Mouse (Mus musculus): ENCODE measurements at regions not wholly inside any gene's neighbourhood (a gene's known extent, or its start where the extent isn't known, plus 50 kb on each side); places are given as distances from the start of the nearest gene placed in this dataset.

- 51% methylated on average over 10 of the region's 10 CpGs for WGBS (ENCODE audit: insufficient replicate concordance)
- Histone ChIP-seq H3K4me3 (replicated peaks) (no peak overlapping the region), H3K9me3 (replicated peaks) (no peaks in the 10 kb centered on the region), H3K27me3 (no peaks in the 10 kb centered on the region), H3K27ac (no peak overlapping the region), H3K36me3 (no peaks in the 10 kb centered on the region), H3K4me1 (replicated peaks) (no peaks in the 10 kb centered on the region), H3K9ac (no peak overlapping the region), H3K4me2 (no peak overlapping the region)
- DNase-seq (no peak), ATAC-seq (ENCODE audit: low read depth) (no peak)
Observed at GRCm38 (mm10) chr9:101546213-101546832, 294.7 kb upstream of the Ppp2r3a start.

- ATAC-seq (ENCODE audit: low read depth), result no peak
Observed at GRCm38 (mm10) chr9:101518137-101518536, 266.5 kb upstream of the Ppp2r3a start.

GRCm38 (mm10) chr9:101510807-101511206 lies 259.2 kb upstream of the Ppp2r3a start:
- Histone ChIP-seq H3K27me3 (no peaks in the 10 kb centered on the region), H3K4me3 (replicated peaks) (no peak overlapping the region), H3K9ac (no peak overlapping the region), H3K4me1 (replicated peaks) (no peaks in the 10 kb centered on the region), H3K9me3 (replicated peaks) (no peaks in the 10 kb centered on the region), H3K27ac (no peak overlapping the region), H3K4me2 (no peak overlapping the region), H3K36me3 (no peaks in the 10 kb centered on the region)
- 59% methylated on average over 3 of the region's 3 CpGs for WGBS (ENCODE audit: insufficient replicate concordance)
- no peak for DNase-seq
- ATAC-seq (ENCODE audit: low read depth), result no peak

More at GRCm38 (mm10) chr9:101518137-101518536, 266.5 kb upstream of the Ppp2r3a start:
- no peaks in the 10 kb centered on the region for H3K27me3 ChIP-seq
- H3K4me1 ChIP-seq (replicated peaks), result no peaks in the 10 kb centered on the region
- WGBS (ENCODE audit: insufficient replicate concordance), result 55% methylated on average over 7 of the region's 7 CpGs
- no peak overlapping the region for H3K4me2 ChIP-seq
- H3K36me3 ChIP-seq, result no peaks in the 10 kb centered on the region
- no peak for DNase-seq
- no peak overlapping the region for H3K9ac ChIP-seq
- H3K9me3 ChIP-seq (replicated peaks), result no peaks in the 10 kb centered on the region
- H3K27ac ChIP-seq, result no peak overlapping the region
- H3K4me3 ChIP-seq (replicated peaks), result no peak overlapping the region

GRCm38 (mm10) chr9:101509196-101509595 lies 257.6 kb upstream of the Ppp2r3a start:
- 64% methylated on average over 9 of the region's 9 CpGs for WGBS (ENCODE audit: insufficient replicate concordance)
- ATAC-seq (ENCODE audit: low read depth), result no peak
- H3K4me3 ChIP-seq (replicated peaks), result no peak overlapping the region

GRCm38 (mm10) chr9:101507023-101507690 lies 255.6 kb upstream of the Ppp2r3a start:
- Histone ChIP-seq H3K36me3 (no peaks in the 10 kb centered on the region), H3K27me3 (no peaks in the 10 kb centered on the region), H3K9ac (no peak overlapping the region), H3K4me3 (replicated peaks) (no peak overlapping the region), H3K27ac (no peak overlapping the region), H3K9me3 (replicated peaks) (no peaks in the 10 kb centered on the region), H3K4me1 (replicated peaks) (no peaks in the 10 kb centered on the region), H3K4me2 (no peak overlapping the region)
- ATAC-seq (ENCODE audit: low read depth) (no peak), DNase-seq (no peak)
- 62% methylated on average over 6 of the region's 6 CpGs for WGBS (ENCODE audit: insufficient replicate concordance)

More at GRCm38 (mm10) chr9:101509196-101509595, 257.6 kb upstream of the Ppp2r3a start:
- H3K27ac ChIP-seq, result no peak overlapping the region
- no peaks in the 10 kb centered on the region for H3K36me3 ChIP-seq
- no peak overlapping the region for H3K9ac ChIP-seq
- no peak overlapping the region for H3K4me2 ChIP-seq
- no peaks in the 10 kb centered on the region for H3K27me3 ChIP-seq
- no peaks in the 10 kb centered on the region for H3K9me3 ChIP-seq (replicated peaks)
- H3K4me1 ChIP-seq (replicated peaks), result no peaks in the 10 kb centered on the region
- no peak for DNase-seq

- 42% methylated on average over 16 of the region's 16 CpGs for WGBS (ENCODE audit: insufficient replicate concordance)
- H3K4me3 ChIP-seq (replicated peaks), result no peak overlapping the region
- H3K27me3 ChIP-seq, result no peaks in the 10 kb centered on the region
- DNase-seq (no peak), ATAC-seq (ENCODE audit: low read depth) (peak; percentile 55; the same call in 1 of the 2 replicates)
- H3K9ac ChIP-seq, result no peak overlapping the region
- no peaks in the 10 kb centered on the region for H3K9me3 ChIP-seq (replicated peaks)
- no peak overlapping the region for H3K27ac ChIP-seq
- no peaks in the 10 kb centered on the region for H3K4me1 ChIP-seq (replicated peaks)
- H3K4me2 ChIP-seq, result no peak overlapping the region
- H3K36me3 ChIP-seq, result no peaks in the 10 kb centered on the region
Observed at GRCm38 (mm10) chr9:101501706-101502465, 250.3 kb upstream of the Ppp2r3a start.

- no peak overlapping the region for H3K9ac ChIP-seq
- WGBS (ENCODE audit: insufficient replicate concordance), result 52% methylated on average over 3 of the region's 3 CpGs
Observed at GRCm38 (mm10) chr9:101501036-101501435, 249.4 kb upstream of the Ppp2r3a start.

GRCm38 (mm10) chr9:101498721-101499120 lies 247.1 kb upstream of the Ppp2r3a start:
- Histone ChIP-seq H3K4me1 (replicated peaks) (no peaks in the 10 kb centered on the region), H3K4me2 (no peak overlapping the region), H3K36me3 (no peaks in the 10 kb centered on the region), H3K9me3 (replicated peaks) (no peaks in the 10 kb centered on the region), H3K27me3 (no peaks in the 10 kb centered on the region), H3K27ac (no peak overlapping the region), H3K4me3 (replicated peaks) (no peak overlapping the region), H3K9ac (no peak overlapping the region)
- no peak for DNase-seq
- no peak for ATAC-seq (ENCODE audit: low read depth)
- 62% methylated on average over 5 of the region's 5 CpGs for WGBS (ENCODE audit: insufficient replicate concordance)

More at GRCm38 (mm10) chr9:101501036-101501435, 249.4 kb upstream of the Ppp2r3a start:
- DNase-seq, result no peak
- Histone ChIP-seq H3K27ac (no peak overlapping the region), H3K36me3 (no peaks in the 10 kb centered on the region), H3K4me2 (no peak overlapping the region), H3K27me3 (no peaks in the 10 kb centered on the region), H3K4me1 (replicated peaks) (no peaks in the 10 kb centered on the region), H3K9me3 (replicated peaks) (no peaks in the 10 kb centered on the region), H3K4me3 (replicated peaks) (no peak overlapping the region)
- ATAC-seq (ENCODE audit: low read depth), result no peak

- DNase-seq (no peak), ATAC-seq (ENCODE audit: low read depth) (no peak)
- H3K36me3 ChIP-seq, result no peaks in the 10 kb centered on the region
- H3K9me3 ChIP-seq (replicated peaks), result no peaks in the 10 kb centered on the region
- no peak overlapping the region for H3K27ac ChIP-seq
- no peaks in the 10 kb centered on the region for H3K4me1 ChIP-seq (replicated peaks)
- WGBS (ENCODE audit: insufficient replicate concordance), result 71% methylated on average over 6 of the region's 6 CpGs
- H3K4me3 ChIP-seq (replicated peaks), result no peak overlapping the region
- H3K9ac ChIP-seq, result no peak overlapping the region
- H3K27me3 ChIP-seq, result no peaks in the 10 kb centered on the region
- no peak overlapping the region for H3K4me2 ChIP-seq
Observed at GRCm38 (mm10) chr9:101495768-101496167, 244.2 kb upstream of the Ppp2r3a start.

GRCm38 (mm10) chr9:101489013-101489412 lies 237.4 kb upstream of the Ppp2r3a start:
- H3K27ac ChIP-seq, result no peak overlapping the region
- H3K4me1 ChIP-seq (replicated peaks), result no peaks in the 10 kb centered on the region
- H3K9ac ChIP-seq, result no peak overlapping the region
- no peaks in the 10 kb centered on the region for H3K27me3 ChIP-seq
- H3K4me3 ChIP-seq (replicated peaks), result no peak overlapping the region
- no peak for DNase-seq
- no peaks in the 10 kb centered on the region for H3K9me3 ChIP-seq (replicated peaks)
- no peaks in the 10 kb centered on the region for H3K36me3 ChIP-seq
- ATAC-seq (ENCODE audit: low read depth), result no peak
- no peak overlapping the region for H3K4me2 ChIP-seq
- WGBS (ENCODE audit: insufficient replicate concordance), result 64% methylated on average over 6 of the region's 6 CpGs

- H3K27ac ChIP-seq, result no peak overlapping the region
- H3K9me3 ChIP-seq (replicated peaks), result 0 out of 2 replicates have a peak, but pooled peaks cover 5% of the 10 kb centered on the region
- H3K36me3 ChIP-seq, result no peaks in the 10 kb centered on the region
- no peaks in the 10 kb centered on the region for H3K4me1 ChIP-seq (replicated peaks)
- WGBS (ENCODE audit: insufficient replicate concordance), result 28% methylated on average over 3 of the region's 3 CpGs
- no peak overlapping the region for H3K9ac ChIP-seq
- ATAC-seq (ENCODE audit: low read depth) (no peak), DNase-seq (no peak)
- no peaks in the 10 kb centered on the region for H3K27me3 ChIP-seq
- H3K4me2 ChIP-seq, result no peak overlapping the region
- no peak overlapping the region for H3K4me3 ChIP-seq (replicated peaks)
Observed at GRCm38 (mm10) chr9:101476223-101476622, 224.6 kb upstream of the Ppp2r3a start.

Data from liver, embryonic 13.5 days (tissue).